In genomic region chr7:31150566-31151300, GRCm38 (mm10) we compare ENCODE assay signal across 8 mouse cellular contexts. TPM values are rescaled to one million over a fixed set of nuclear protein-coding genes. Genes with fewer than 3 reads are reported as not detected.
DNase-seq lines count a peak whose midpoint lies in the region; ATAC-seq and TF ChIP-seq lines count a peak whose summit lies in the region.

No protein-coding gene starts in this region.

- peak; percentile 42 for DNase-seq in G1E (ENCODE audit: low spot score)
- peak; percentile 90 to 92 for DNase-seq in cerebellum, adult 2 months
- DNase-seq in forelimb bud, embryonic 11.5 days (ENCODE audit: low read depth, low spot score), result peak; percentile 81
- DNase-seq in layer of hippocampus, postnatal 10 days (ENCODE audit: low spot score in 2 of 2), result peak; percentile 87 to 90
- peak; percentile 87 for DNase-seq in ovary, adult 18-20 months (ENCODE audit: low spot score)
- peak; percentile 88 for DNase-seq in thymus, adult 2 months

- no peaks in the 10 kb centered on the region for H3K27me3 ChIP-seq in G1E (ENCODE audit: insufficient read depth, low read length)
- H3K27me3 ChIP-seq in cerebellum, adult 2 months (ENCODE audit: control insufficient read depth, insufficient read depth, low read length), result no peaks in the 10 kb centered on the region
- no peaks in the 10 kb centered on the region for H3K27me3 ChIP-seq in lung, embryonic 16.5 days (ENCODE audit: control insufficient read depth, insufficient read depth, low read depth, low read length)
- H3K27me3 ChIP-seq in thymus, adult 2 months (ENCODE audit: control insufficient read depth, insufficient read depth, low read length), result no peaks in the 10 kb centered on the region

- peak; percentile 49; the same call in 1 of the 2 replicates for TF ChIP-seq POLR2A in cerebellum, adult 2 months (IDR thresholded peaks at IDR 0.05; ENCODE audit: borderline replicate concordance, insufficient read depth, low read length)
- TF ChIP-seq POLR2A in thymus, adult 2 months (IDR thresholded peaks at IDR 0.05; ENCODE audit: control insufficient read depth, extremely low read depth, insufficient read depth, low read length, poor library complexity), result peak; percentile 88

- WGBS in cerebellum, adult 2 months, result 1% methylated on average over 63 of the region's 63 CpGs
- WGBS in lung, embryonic 16.5 days, result under 1% methylated on average over 63 of the region's 63 CpGs
- under 1% methylated on average over 63 of the region's 63 CpGs for WGBS in thymus, adult 2 months

- H3K27ac ChIP-seq in cerebellum, adult 2 months (ENCODE audit: insufficient read depth, low read length), result peak overlapping the region; percentile 96
- peak overlapping the region; percentile 96 for H3K27ac ChIP-seq in lung, embryonic 16.5 days (ENCODE audit: low read length)
- H3K27ac ChIP-seq in thymus, adult 2 months (ENCODE audit: control insufficient read depth, insufficient read depth, low read length), result peak overlapping the region; percentile 91

- peak overlapping the region; percentile 74 for H3K4me2 ChIP-seq in lung, embryonic 16.5 days (ENCODE audit: low read depth, low read length)

- H3K4me1 ChIP-seq in G1E (ENCODE audit: insufficient read depth, low read depth, low read length), result peaks cover 55% of the 10 kb centered on the region
- H3K4me1 ChIP-seq in cerebellum, adult 2 months (ENCODE audit: control insufficient read depth, insufficient read depth, low read length), result peaks cover 6% of the 10 kb centered on the region
- H3K4me1 ChIP-seq in lung, embryonic 16.5 days (replicated peaks; ENCODE audit: control insufficient read depth, insufficient read depth, low read length), result peaks cover 54% of the 10 kb centered on the region
- peaks cover 73% of the 10 kb centered on the region for H3K4me1 ChIP-seq in thymus, adult 2 months (replicated peaks; ENCODE audit: control insufficient read depth, insufficient read depth, low read length)

- H3K9me3 ChIP-seq in G1E (replicated peaks), result peaks cover 38% of the 10 kb centered on the region
- no peaks in the 10 kb centered on the region for H3K9me3 ChIP-seq in lung, embryonic 16.5 days (ENCODE audit: control insufficient read depth, low read length)

- peak; percentile 24 for ATAC-seq in G1E (ENCODE audit: extremely low read depth, insufficient number of reproducible peaks, low FRiP score, poor library complexity, severe bottlenecking)
- ATAC-seq in hematopoietic stem cell, adult 5-6 weeks (replicated peaks in 1 of 2; ENCODE audit: insufficient read depth in 1 of 2, low FRiP score in 2 of 2, low TSS enrichment in 1 of 2, low read depth in 1 of 2, poor library complexity in 2 of 2, severe bottlenecking in 2 of 2), result peak; percentile 15 to 33; a peak in 3 of 4 replicates
- ATAC-seq in lung, embryonic 16.5 days (ENCODE audit: low read depth), result peak; percentile 89

- H3K4me3 ChIP-seq in G1E (ENCODE audit: low read depth, low read length), result peak overlapping the region; percentile 79
- peak overlapping the region; percentile 63 for H3K4me3 ChIP-seq in cerebellum, adult 2 months (replicated peaks; ENCODE audit: insufficient read depth, low read depth, low read length)
- H3K4me3 ChIP-seq in lung, embryonic 16.5 days (ENCODE audit: low read length), result peak overlapping the region; percentile 95
- H3K4me3 ChIP-seq in thymus, adult 2 months (ENCODE audit: control insufficient read depth, insufficient read depth, low read length), result peak overlapping the region; percentile 91

- TF ChIP-seq CTCF in G1E (IDR thresholded peaks at IDR 0.05; ENCODE audit: low read depth, low read length), result no peak
- no peak for TF ChIP-seq CTCF in cerebellum, adult 2 months (IDR thresholded peaks at IDR 0.05; ENCODE audit: borderline replicate concordance, insufficient read depth, low read depth, low read length)
- TF ChIP-seq CTCF in thymus, adult 2 months (IDR thresholded peaks at IDR 0.05; ENCODE audit: borderline replicate concordance, control insufficient read depth, extremely low read depth, insufficient read depth, low read length, poor library complexity), result 0 out of 2 replicates have a peak, but pooled peaks have one; percentile 22

- peaks cover 21% of the 10 kb centered on the region for H3K36me3 ChIP-seq in G1E (replicated peaks)
- H3K36me3 ChIP-seq in lung, embryonic 16.5 days (ENCODE audit: control insufficient read depth, insufficient read depth, low read length), result no peaks in the 10 kb centered on the region
- H3K36me3 ChIP-seq in thymus, adult 2 months (ENCODE audit: control insufficient read depth, insufficient read depth, low read length), result no peaks in the 10 kb centered on the region

- peak overlapping the region; percentile 98 for H3K9ac ChIP-seq in lung, embryonic 16.5 days (ENCODE audit: low read length)

RNA-seq across cellular contexts. Expression of gene Gramd1a, which starts 5.0 kb away (rescaled TPM):
- total RNA-seq in G1E (2014; fragmentation: Nextera tagmentation) (38.4 and 52.7 TPM in 2 replicates), G1E (2017) (19.2 and 19.4 TPM in 2 replicates)
- 56.7 and 65.4 TPM in 2 replicates for polyA plus RNA-seq in G1E (2012)
- polyA plus RNA-seq in cerebellum, adult 2 months (2012; rRNA removed), result 148 and 153 TPM in 2 replicates
- 89.4 and 90.0 TPM in 2 replicates for total RNA-seq in hematopoietic stem cell, adult 5-6 weeks (2017)
- 100 to 1,000 TPM; 143 to 144 TPM for total RNA-seq in layer of hippocampus, postnatal 10 days (2021)
- 68.1 and 72.2 TPM in 2 replicates for polyA plus RNA-seq in lung, embryonic 16.5 days (2015; fragmentation: Nextera tagmentation; extraction: Ambion mirVana)
- polyA plus RNA-seq in thymus, adult 2 months (2012; rRNA removed), result 681 and 790 TPM in 2 replicates

RNA-seq across cellular contexts. Expression of gene Scn1b, which starts 23.9 kb away (rescaled TPM):
- total RNA-seq in G1E (2014; fragmentation: Nextera tagmentation) (not detected in 2 replicates), G1E (2017) (not detected in 2 replicates)
- polyA plus RNA-seq in G1E (2012), result not detected in 2 replicates
- polyA plus RNA-seq in cerebellum, adult 2 months (2012; rRNA removed), result 1,376 and 1,380 TPM in 2 replicates
- 4.8 and 6.6 TPM in 2 replicates for total RNA-seq in hematopoietic stem cell, adult 5-6 weeks (2017)
- 100 to 1,000 TPM; 264 to 274 TPM for total RNA-seq in layer of hippocampus, postnatal 10 days (2021)
- polyA plus RNA-seq in lung, embryonic 16.5 days (2015; fragmentation: Nextera tagmentation; extraction: Ambion mirVana), result 0.64 and 0.89 TPM in 2 replicates
- 18.7 and 21.2 TPM in 2 replicates for polyA plus RNA-seq in thymus, adult 2 months (2012; rRNA removed)

RNA-seq across cellular contexts. Expression of gene Hpn, which starts 35.6 kb away (rescaled TPM):
- total RNA-seq in G1E (2014; fragmentation: Nextera tagmentation) (not detected in 2 replicates), G1E (2017) (0.87 TPM in 1 of 2 replicates, not detected in the other)
- polyA plus RNA-seq in G1E (2012), result not detected in 2 replicates
- 9.4 and 10.8 TPM in 2 replicates for polyA plus RNA-seq in cerebellum, adult 2 months (2012; rRNA removed)
- total RNA-seq in hematopoietic stem cell, adult 5-6 weeks (2017), result 4.3 and 13.0 TPM in 2 replicates
- total RNA-seq in layer of hippocampus, postnatal 10 days (2021), result 1 to 10 TPM; 2.1 to 2.9 TPM
- polyA plus RNA-seq in lung, embryonic 16.5 days (2015; fragmentation: Nextera tagmentation; extraction: Ambion mirVana), result 17.4 and 23.2 TPM in 2 replicates
- 7.0 and 8.2 TPM in 2 replicates for polyA plus RNA-seq in thymus, adult 2 months (2012; rRNA removed)

Comparison
In these comparisons a context has a peak if more than half of its experiments do, and no peak if none do; other contexts are left out.
1. Peak in every context shown above with its lines: DNase-seq, ATAC-seq, H3K4me3 ChIP-seq and H3K27ac ChIP-seq.
2. ATAC-seq: peak in every context shown above with its lines; median percentile 89 in lung, embryonic 16.5 days; 24 in G1E; 24 in hematopoietic stem cell, adult 5-6 weeks.
3. RNA of gene Scn1b, which starts 23.9 kb away (polyA plus RNA-seq): 1,376 to 1,380 TPM in cerebellum, adult 2 months; 18.7 to 21.2 TPM in thymus, adult 2 months, 0.64 to 0.89 TPM in lung, embryonic 16.5 days and not detected in G1E; every median in the first group is over 10 times any median in the second.